Mouse (Mus musculus): ENCODE measurements around the gene Sfi1. TPM values are rescaled to one million over a fixed set of nuclear protein-coding genes. Genes with fewer than 3 reads are reported as not detected.
"Not testable (repeated sequence)": the region's sequence is repeated elsewhere in the genome, so short reads cannot be mapped to it uniquely, and the experiment has no call there.

The Sfi1 gene
- total and polyA plus RNA-seq, 2 experiments from 2014 or later = 8.7 to 22.8 TPM

DNA sequence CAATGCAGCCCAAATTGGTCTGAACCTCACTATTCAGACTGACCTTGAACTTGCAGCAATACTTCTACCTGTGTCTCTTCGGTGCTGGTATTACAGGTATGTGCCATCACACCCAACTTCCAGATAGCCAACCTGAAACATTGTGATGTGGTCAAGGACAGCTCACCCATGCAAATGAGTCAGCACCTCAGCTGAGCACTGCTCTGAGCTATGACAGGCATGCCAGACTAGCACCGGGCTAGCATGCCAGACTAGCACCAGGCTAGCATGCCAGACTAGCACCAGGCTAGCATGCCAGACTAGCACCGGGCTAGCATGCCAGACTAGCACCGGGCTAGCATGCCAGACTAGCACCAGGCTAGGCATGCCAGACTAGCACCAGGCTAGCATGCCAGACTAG lies 41.9 kb downstream of the Sfi1 start:
- 0 out of 2 replicates have a peak, but pooled peaks have one; percentile 15 for ATAC-seq
- not testable (repeated sequence) for H3K9me3 ChIP-seq (ENCODE audit: low read length); H3K4me1 ChIP-seq (ENCODE audit: insufficient read depth); H3K4me2 ChIP-seq (ENCODE audit: low read depth); H3K9ac ChIP-seq; H3K27me3 ChIP-seq (ENCODE audit: insufficient read depth, low read length); H3K27ac ChIP-seq (ENCODE audit: low read depth, low read length); H3K36me3 ChIP-seq (ENCODE audit: insufficient read depth); H3K4me3 ChIP-seq (ENCODE audit: low read depth, low read length); DNase-seq
- 91% methylated on average over 4 of the region's 4 CpGs for WGBS

- H3K4me3 ChIP-seq (ENCODE audit: low read depth, low read length); H3K4me2 ChIP-seq (ENCODE audit: low read depth); H3K9me3 ChIP-seq (ENCODE audit: low read length); H3K27me3 ChIP-seq (ENCODE audit: insufficient read depth, low read length); H3K9ac ChIP-seq; H3K36me3 ChIP-seq (ENCODE audit: insufficient read depth); ATAC-seq; H3K4me1 ChIP-seq (ENCODE audit: insufficient read depth); H3K27ac ChIP-seq (ENCODE audit: low read depth, low read length); DNase-seq: not testable (repeated sequence)
- 96% methylated on average over 12 of the region's 12 CpGs for WGBS
These were observed 42.6 kb downstream of the Sfi1 start for GRCm38 (mm10) chr11:3150677-3151003.

DNA sequence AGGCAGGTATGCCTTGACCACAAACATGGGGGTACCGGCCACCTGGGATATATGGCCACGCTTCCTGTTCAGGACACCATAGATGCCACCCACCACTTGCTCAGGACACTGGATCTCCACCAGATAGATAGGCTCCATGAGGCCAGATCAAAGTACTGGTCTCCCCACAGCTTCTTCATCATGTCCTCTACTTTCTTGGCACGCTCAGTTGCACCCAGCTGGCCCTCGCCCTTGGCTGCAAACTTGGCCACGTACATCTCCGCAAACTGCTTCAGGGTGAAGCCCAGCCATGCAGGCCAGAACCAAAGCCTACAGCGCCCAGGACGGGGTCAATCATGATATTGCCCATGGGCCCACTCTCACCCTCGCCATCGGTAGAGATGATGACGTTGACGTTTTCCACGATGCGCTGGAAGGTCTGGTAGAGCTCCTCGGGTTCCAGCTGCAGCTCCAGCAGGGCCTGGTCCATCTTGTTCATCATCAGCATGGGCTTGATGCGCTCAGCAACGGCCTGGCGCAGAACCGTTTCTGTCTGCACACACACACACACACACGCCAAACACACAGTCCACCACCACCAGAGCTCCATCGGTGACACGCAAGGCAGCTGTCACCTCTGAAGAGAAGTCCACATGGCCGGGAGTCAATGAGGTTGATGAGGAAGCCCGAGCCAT lies 43.1 kb downstream of the Sfi1 start:
- ATAC-seq; H3K4me1 ChIP-seq (ENCODE audit: insufficient read depth); H3K36me3 ChIP-seq (ENCODE audit: insufficient read depth); H3K4me3 ChIP-seq (ENCODE audit: low read depth, low read length); DNase-seq; H3K4me2 ChIP-seq (ENCODE audit: low read depth); H3K27me3 ChIP-seq (ENCODE audit: insufficient read depth, low read length); H3K9me3 ChIP-seq (ENCODE audit: low read length); H3K27ac ChIP-seq (ENCODE audit: low read depth, low read length); H3K9ac ChIP-seq: not testable (repeated sequence)
- 97% methylated on average over 23 of the region's 24 CpGs for WGBS

DNA sequence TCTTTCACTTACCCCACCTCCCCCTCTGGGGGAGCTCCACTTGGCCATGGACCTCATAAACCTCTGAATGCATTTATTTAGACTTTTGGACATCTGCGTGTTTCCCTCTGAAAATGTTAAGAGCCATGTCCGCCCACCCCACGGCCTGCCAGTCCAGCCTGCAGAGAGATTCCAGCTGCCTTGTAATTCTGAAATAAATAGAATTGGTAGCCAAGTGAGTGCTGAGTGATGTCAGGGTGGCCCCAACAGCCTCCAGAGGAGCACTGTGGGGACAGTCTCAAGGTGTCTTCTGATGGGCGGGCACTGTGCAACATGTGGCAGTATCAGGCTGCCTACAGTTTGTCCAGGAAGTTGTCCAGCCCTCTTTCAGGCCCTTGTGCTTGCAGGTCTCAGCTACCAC lies 43.8 kb downstream of the Sfi1 start:
- H3K27me3 ChIP-seq (ENCODE audit: insufficient read depth, low read length); H3K9ac ChIP-seq; H3K4me2 ChIP-seq (ENCODE audit: low read depth); H3K36me3 ChIP-seq (ENCODE audit: insufficient read depth); H3K27ac ChIP-seq (ENCODE audit: low read depth, low read length); H3K9me3 ChIP-seq (ENCODE audit: low read length); ATAC-seq; H3K4me3 ChIP-seq (ENCODE audit: low read depth, low read length); DNase-seq; H3K4me1 ChIP-seq (ENCODE audit: insufficient read depth): not testable (repeated sequence)
- 94% methylated on average over 4 of the region's 4 CpGs for WGBS

GRCm38 (mm10) chr11:3146806-3147205 lies 46.5 kb downstream of the Sfi1 start:
- not testable (repeated sequence) for H3K4me3 ChIP-seq (ENCODE audit: low read depth, low read length); H3K9me3 ChIP-seq (ENCODE audit: low read length); H3K4me2 ChIP-seq (ENCODE audit: low read depth); H3K9ac ChIP-seq; H3K4me1 ChIP-seq (ENCODE audit: insufficient read depth); ATAC-seq; H3K27me3 ChIP-seq (ENCODE audit: insufficient read depth, low read length); H3K36me3 ChIP-seq (ENCODE audit: insufficient read depth); H3K27ac ChIP-seq (ENCODE audit: low read depth, low read length); DNase-seq
- 89% methylated on average over 2 of the region's 2 CpGs for WGBS

DNA sequence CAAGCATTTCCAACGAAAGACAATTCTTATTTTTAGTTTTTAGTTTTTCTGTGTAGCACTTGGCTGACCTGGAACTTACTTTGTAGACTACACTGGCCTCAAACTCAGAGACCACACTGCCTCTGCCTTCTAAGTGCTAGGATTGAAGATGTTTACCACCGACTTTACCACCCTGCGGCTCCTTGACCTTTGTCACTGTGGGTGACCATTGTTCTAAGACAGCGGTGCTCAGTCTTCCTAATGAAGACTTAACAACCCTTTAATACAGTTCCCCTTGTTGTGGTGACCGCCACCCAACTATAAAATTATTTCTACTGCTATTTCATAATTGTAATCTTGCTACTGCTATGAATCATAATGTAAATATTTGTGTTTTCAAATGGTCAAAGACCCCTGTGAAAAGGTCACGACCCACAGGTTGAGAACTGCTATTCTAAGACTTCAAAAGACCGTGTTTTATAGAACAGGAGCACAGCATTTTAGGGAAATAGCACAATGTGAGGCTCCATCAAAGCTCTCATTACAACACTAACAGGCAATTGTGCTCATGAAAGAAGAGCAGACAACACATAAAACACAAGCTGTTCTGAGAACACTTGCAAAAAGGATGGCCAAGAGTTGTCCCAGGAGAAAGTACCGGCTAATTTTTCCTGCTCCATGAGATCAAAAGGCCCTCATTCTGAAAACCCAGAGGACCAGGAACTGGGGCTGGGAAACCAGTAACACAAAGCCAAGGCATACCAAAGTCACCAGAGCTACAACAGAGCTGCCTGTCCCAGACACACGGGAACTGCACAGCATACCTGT lies 47.7 kb downstream of the Sfi1 start:
- H3K4me2 ChIP-seq (ENCODE audit: low read depth); DNase-seq; H3K9ac ChIP-seq; H3K9me3 ChIP-seq (ENCODE audit: low read length); H3K27ac ChIP-seq (ENCODE audit: low read depth, low read length); H3K27me3 ChIP-seq (ENCODE audit: insufficient read depth, low read length); H3K4me3 ChIP-seq (ENCODE audit: low read depth, low read length); H3K36me3 ChIP-seq (ENCODE audit: insufficient read depth); ATAC-seq; H3K4me1 ChIP-seq (ENCODE audit: insufficient read depth): not testable (repeated sequence)
- 69% methylated on average over 8 of the region's 9 CpGs for WGBS

DNA sequence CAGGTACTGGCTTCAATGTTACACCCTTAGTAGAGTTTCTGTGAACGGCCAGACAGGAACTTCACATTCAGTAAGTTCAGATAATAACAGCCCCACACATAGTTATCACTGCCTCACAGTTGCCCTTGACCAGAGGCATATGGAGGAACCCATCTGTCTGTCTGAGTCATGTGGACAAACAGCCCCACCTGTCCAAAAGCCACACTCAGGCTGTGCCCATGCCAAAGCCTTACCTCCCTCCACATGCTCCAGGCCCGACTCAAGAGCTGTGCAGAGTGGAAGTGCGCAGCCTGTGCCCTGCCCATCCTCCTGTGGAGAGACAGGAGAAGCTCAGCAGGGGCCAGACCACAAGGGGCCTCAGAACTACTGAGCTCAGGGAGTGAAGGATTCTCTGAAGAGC lies 49.3 kb downstream of the Sfi1 start:
- not testable (repeated sequence) for DNase-seq; H3K27me3 ChIP-seq (ENCODE audit: insufficient read depth, low read length); H3K36me3 ChIP-seq (ENCODE audit: insufficient read depth); H3K9ac ChIP-seq; ATAC-seq; H3K27ac ChIP-seq (ENCODE audit: low read depth, low read length); H3K4me2 ChIP-seq (ENCODE audit: low read depth); H3K9me3 ChIP-seq (ENCODE audit: low read length); H3K4me3 ChIP-seq (ENCODE audit: low read depth, low read length); H3K4me1 ChIP-seq (ENCODE audit: insufficient read depth)
- 73% methylated on average over 3 of the region's 3 CpGs for whole genome bisulfite sequencing

GRCm38 (mm10) chr11:3142413-3142812 lies 50.9 kb downstream of the Sfi1 start:
- not testable (repeated sequence) for H3K9ac ChIP-seq; H3K27ac ChIP-seq (ENCODE audit: low read depth, low read length); DNase-seq; H3K4me1 ChIP-seq (ENCODE audit: insufficient read depth); H3K4me2 ChIP-seq (ENCODE audit: low read depth); H3K4me3 ChIP-seq (ENCODE audit: low read depth, low read length); H3K36me3 ChIP-seq (ENCODE audit: insufficient read depth); H3K27me3 ChIP-seq (ENCODE audit: insufficient read depth, low read length); H3K9me3 ChIP-seq (ENCODE audit: low read length)
- ATAC-seq = peak; percentile 39
- WGBS = 88% methylated on average over 4 of the region's 5 CpGs

GRCm38 (mm10) chr11:3140967-3141535 lies 52.2 kb downstream of the Sfi1 start:
- not testable (repeated sequence) for H3K4me1 ChIP-seq (ENCODE audit: insufficient read depth); H3K27ac ChIP-seq (ENCODE audit: low read depth, low read length); H3K27me3 ChIP-seq (ENCODE audit: insufficient read depth, low read length); H3K4me2 ChIP-seq (ENCODE audit: low read depth); ATAC-seq; H3K36me3 ChIP-seq (ENCODE audit: insufficient read depth); H3K9ac ChIP-seq; H3K4me3 ChIP-seq (ENCODE audit: low read depth, low read length); H3K9me3 ChIP-seq (ENCODE audit: low read length); DNase-seq

- H3K4me2 ChIP-seq (ENCODE audit: low read depth); H3K27ac ChIP-seq (ENCODE audit: low read depth, low read length); H3K27me3 ChIP-seq (ENCODE audit: insufficient read depth, low read length); DNase-seq; H3K4me3 ChIP-seq (ENCODE audit: low read depth, low read length); ATAC-seq; H3K9me3 ChIP-seq (ENCODE audit: low read length); H3K4me1 ChIP-seq (ENCODE audit: insufficient read depth); H3K36me3 ChIP-seq (ENCODE audit: insufficient read depth); H3K9ac ChIP-seq: not testable (repeated sequence)
- WGBS = 87% methylated on average over 1 of the region's 2 CpGs
These were observed 54.9 kb downstream of the Sfi1 start for GRCm38 (mm10) chr11:3138323-3138722.

Measured in forebrain, postnatal 0 days (tissue).